Mouse (Mus musculus): ENCODE data around the gene Usp6nl.

The Usp6nl gene

DNA sequence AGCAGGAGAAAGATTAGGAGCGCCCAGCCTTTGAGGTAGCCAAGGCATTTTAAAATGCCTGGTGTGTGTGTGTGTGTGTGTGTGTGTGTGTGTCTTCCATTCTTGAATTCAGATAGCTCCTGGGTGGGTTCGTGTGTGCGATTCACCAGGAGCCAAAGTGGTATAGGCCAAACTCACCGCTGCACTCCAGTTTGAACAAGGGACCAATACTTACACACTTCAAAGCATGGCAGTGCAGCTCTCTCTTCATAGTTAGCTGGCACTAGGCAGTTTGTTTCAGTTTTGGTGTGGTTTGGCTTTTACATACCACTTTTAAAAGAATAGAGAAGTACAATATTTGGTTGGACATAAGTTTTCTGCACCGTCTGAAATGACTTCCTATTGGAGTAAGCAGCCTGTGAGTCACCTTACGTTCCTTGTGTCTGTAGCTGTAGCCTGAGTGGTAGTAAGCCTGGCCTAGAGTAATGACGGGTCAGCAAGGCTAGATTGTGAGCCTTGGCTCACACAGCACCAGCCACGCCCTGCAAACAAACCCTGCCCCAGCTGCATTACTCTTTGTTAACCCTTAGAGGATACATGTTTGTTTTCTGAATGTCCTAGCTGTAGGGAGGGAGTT lies 56.2 kb downstream of the Usp6nl start:
- DNase-seq, result no peak

DNA sequence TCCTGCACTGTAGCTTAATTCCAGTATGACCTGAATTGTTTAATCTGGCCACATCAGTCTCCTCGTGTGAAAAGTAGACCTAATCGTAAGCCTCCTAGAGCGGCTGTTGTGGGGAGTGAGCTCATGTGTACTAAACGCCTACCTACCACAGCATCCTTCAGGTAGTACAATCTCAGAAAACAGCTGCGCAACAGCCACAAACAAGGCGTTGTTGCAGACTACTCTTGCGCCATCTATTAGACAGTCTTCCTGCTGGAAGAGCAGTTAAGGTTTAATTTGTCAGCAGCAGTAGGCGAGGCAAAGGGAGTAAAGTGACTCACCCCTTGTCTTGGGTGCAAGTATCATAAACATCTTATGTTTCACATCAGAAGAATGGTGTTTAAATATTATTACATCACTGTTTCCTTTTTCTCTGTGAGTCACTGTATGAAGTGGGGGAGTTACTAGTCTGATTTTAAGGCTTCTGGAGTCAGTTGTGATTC lies 57.3 kb downstream of the Usp6nl start:
- no peak for DNase-seq

DNA sequence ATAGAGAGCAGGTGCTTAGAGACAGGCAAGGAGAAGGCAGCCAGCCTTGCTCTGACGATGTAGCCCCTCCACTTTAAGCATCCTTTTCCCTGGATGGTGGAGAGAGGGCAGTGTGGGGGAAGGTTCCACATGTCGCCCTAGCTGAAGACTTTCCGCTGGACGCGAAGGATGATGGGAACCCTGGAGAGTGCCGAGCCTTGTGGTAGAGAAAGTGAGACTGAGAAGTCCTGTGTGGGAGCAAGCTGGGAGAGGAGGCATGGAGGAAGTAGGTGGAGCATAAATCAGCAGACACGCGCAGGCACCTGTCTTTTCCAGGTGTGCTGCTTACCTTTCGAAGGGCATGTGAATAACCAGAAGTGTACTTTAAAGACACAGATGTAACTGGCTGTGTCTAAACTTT lies 57.9 kb downstream of the Usp6nl start:
- no peak for DNase-seq

DNA sequence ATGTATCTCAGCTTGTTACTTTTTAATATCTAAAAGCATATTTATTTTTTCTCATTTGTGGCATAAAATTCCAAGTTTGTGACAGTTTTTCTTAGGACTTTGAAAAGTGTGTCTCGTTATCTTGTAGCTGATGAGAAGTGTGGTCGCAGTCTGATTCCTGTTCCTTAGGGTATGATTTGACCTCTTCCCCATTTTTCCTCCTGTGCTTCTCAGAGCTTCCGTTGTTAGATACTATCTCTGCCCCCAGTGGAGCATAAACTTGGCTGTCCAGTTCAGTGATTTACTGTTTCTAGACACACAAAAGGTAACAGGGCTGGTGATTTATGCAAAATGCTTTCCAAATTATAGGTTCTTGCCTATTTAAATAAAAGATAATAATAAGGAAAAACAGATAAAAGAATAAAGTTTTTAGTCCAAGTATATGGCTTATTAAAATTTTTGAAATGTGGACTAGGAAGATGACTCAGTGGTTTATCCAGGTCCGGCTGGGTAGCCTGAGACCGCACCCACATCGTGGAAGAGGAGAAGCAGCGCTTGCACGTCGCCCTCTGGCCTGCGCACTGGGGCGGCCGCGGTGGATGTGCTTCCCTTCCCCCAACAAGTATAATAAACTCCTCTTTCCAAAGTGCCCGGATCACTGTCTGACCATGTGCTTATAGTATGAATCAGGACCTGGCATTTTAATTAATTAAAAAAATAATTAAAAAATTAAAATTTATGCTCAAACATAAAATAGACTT lies 62.1 kb downstream of the Usp6nl start:
- DNase-seq, result no peak

DNA sequence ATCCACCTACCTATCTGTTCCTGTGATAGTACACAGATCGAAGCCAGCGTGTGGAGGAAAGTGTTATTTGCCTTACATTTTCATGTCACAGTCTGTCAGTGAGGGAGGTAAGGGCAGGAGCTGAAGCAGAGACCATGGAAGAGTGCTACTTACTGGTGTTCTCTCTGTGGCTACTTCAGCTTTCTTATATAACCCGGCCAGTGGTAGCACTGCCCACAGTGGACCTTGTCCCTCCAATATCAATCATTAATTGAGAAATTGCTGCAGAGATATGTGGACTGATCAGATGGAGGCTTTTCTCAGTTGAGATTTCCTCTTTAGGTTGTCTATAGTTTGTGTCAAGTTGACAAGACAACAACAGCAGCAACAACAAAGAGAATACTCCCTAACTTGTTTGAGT lies 66.7 kb downstream of the Usp6nl start:
- no peak for DNase-seq

DNA sequence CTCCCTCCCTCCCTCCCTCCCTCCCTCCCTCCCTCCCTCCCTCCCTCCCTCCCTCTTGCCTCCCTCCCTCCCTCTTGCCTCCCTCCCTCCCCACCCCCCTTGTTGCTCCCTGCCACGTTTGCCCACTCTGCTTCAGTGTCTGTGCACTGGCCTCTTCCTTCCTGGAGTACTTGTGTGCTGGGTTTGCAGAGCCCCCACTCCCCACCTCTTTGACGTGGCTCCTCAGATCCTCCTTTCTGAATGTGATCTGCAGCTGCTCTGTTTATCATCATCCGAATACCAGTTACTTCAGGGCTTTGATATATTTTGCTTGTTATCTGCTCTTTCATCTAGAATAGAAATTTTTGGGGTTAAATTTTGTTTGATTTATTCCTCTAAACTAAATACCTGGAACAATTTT lies 68.8 kb downstream of the Usp6nl start:
- DNase-seq, result no peak

DNA sequence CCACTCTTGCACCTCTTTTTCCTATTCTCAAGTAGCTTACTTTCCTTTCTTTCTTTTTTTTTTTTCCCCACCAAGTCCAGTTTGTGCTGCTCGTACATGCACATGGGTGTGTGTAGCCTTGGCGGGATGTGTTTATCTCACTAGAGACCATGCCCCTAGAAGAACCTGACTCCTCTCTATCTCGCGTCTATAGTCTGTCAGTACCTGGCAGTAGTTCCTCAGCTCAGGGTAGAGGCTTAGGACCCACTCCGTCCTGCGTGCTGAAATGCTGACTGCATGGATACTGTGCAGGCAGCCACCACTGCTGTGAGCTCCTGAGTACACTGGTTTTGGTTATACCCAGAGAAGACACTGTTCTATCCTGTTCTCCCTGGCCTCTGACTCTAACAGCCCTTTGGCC lies 69.5 kb downstream of the Usp6nl start:
- DNase-seq, result no peak

DNA sequence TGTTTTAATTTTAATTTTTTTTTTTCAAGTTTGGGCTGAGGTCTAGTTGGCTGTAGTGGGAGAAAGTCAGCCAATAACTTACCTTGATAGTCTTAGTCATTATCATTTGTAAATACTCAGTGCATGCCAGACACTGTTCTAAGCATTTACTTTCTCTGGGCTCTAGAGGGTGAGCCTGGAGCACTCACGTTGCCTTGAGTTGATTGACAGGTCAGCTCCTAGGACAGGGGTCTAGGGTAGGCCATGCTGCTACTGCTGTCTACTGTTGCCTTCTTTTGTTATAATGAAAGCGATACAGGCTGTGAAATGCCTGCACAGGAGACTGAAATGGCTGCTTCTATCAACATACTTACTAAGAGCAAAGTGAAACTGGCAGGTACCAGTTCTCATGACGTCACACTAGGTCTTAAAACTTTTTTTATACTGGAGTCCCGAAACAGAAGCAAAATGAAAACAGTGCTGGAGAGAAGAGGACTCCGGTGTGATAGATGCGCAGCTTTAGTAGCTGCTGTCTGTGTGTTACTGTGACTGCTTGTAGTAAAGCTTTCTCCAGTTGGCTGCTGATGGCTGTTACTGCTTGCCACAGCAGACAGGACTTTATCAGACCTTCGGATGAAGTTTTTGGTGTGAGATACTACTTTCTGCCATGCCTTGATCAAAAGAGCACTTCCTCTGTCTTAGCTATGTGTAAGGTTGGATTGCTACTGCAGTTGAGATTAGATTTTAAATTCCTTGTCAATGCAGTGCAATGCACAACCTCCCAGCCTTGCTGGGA lies 73.6 kb downstream of the Usp6nl start:
- DNase-seq, result no peak

DNA sequence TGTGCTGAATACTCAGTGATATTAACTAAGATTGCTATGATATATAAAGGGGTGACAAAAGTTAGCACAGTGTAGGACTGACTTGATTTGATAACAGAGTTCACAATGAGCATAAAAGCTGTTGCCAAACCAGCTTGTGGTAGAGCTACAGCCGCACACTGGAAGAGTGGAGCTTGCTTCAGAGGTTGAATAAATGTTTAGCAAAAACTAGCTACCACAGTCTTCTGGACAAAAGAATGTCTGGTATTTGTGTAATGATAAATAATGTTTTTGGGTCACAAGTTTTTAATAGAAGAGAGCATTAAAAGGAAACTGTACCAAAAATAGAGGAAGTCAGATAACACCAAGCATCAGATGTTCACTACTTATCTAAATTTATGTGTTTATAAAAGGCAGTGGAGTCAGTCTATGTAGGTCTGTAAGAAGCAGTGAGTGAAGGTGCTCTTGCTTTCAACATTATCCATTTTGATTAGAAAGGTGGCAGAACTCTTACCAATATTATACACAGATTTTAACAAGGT lies 74.2 kb downstream of the Usp6nl start:
- no peak for DNase-seq

DNA sequence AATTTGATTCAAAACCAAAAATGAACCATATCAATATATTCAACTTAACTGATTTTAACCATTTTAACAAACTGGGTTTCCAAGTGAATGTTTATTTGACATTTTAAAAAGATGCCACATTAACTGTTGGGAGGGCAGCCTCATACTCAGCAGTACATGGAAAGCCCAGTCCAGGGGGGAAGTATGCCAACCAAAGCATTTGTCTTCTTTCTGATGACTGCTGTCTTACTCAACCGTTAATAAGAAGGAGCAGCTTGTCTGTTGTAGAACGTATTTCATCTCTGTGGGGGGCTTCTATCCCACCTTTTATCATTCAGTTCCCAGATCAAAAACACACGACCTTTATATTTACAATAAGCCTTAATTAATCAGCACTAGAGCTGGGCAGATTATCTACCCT lies 74.7 kb downstream of the Usp6nl start:
- DNase-seq, result no peak

DNA sequence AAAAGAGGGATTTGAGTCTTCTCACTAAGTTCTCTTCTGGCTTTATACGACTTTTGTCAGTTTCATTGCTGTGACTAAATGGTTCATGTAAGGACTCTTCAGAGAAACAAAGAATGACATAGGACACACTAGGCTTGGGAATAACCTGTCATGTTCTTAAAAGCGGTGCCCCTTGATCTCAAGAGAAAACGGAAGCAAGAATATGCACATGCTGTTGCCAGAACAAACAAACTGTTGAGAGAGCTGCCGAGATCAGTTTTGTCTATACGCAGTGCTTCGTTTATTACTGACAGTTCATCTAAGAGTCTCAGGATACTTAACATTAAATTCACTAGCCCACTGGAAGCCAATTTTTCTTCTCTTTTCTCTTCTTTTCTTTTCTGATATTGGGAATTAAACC lies 76.4 kb downstream of the Usp6nl start:
- no peak for DNase-seq

DNA sequence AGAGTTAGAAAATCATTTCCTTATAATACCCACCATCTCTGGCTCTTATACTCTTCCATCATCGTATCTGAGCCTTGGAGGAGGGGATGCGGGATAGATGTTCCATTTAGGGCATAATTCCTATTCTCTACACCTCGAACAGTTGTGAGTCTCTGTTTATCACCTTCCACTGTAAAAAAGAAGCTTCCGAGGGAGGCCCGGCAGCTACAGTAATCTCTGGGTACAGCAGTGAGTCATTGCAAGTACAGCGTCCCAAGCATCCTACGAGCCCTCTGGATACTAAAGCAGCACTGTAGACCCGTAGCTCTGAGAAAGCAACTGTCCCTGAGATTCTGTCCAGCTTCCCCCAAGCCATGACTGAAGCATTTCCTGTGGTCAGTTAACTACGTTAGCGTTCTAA lies 78.6 kb downstream of the Usp6nl start:
- no peak for DNase-seq

DNA sequence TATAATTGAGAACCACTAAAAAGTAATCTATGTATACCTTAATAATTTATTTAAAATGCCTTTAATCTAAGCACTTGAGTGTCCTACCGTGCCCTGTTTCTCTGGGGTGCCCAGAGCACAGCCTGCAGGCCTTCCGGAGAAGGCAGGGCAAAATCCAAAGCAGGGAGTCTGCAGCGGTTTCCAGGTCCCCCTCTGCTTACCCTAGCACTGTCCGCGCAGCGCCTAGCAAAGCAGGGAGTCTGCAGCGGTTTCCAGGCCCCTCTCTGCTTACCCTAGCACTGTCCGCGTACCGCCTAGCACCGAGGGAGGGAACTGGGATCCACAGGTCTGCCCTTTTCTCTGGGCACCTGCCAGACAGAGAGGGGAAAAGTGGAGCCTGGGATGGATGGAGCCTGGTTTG lies 80.9 kb downstream of the Usp6nl start:
- no peak for DNase-seq

DNA sequence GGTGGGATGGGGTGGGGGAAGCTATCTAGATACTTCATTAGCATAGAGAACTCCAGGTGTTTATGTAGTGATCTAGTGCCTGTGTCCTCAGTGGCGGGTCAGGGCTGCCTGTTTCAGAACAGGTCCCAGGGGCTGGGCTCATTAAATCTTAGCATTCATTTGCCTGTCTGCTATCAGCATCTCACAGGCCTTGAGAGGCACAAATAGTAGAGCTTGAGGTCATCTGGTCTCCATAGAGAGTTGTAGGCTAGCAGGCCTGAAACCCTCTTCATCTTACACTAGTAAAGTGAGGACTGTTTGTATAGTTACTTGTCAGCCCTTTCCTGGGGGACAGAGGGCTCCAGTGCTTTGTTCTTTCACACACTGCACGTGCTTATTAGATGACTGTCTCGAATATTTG lies 81.5 kb downstream of the Usp6nl start:
- no peak for DNase-seq

DNA sequence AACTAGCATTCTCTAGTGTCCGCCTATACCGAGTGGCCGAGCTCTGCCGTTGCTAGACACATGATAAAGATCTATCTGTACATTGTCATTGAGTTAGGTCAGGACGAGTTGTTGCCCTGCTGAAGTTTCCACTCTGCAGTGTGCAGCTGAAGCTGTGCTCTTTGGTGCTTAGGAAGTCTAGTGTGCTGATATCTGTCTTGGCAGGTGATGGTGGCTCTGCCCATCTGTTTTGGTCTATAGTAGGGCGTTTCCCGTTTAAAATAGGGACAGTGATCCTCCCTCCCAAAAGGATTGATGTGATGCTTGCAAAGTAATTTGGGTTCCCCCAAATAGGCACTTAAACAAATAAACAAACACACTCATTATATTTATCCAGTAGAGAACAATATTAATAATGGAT lies 82.2 kb downstream of the Usp6nl start:
- DNase-seq, result no peak

DNA sequence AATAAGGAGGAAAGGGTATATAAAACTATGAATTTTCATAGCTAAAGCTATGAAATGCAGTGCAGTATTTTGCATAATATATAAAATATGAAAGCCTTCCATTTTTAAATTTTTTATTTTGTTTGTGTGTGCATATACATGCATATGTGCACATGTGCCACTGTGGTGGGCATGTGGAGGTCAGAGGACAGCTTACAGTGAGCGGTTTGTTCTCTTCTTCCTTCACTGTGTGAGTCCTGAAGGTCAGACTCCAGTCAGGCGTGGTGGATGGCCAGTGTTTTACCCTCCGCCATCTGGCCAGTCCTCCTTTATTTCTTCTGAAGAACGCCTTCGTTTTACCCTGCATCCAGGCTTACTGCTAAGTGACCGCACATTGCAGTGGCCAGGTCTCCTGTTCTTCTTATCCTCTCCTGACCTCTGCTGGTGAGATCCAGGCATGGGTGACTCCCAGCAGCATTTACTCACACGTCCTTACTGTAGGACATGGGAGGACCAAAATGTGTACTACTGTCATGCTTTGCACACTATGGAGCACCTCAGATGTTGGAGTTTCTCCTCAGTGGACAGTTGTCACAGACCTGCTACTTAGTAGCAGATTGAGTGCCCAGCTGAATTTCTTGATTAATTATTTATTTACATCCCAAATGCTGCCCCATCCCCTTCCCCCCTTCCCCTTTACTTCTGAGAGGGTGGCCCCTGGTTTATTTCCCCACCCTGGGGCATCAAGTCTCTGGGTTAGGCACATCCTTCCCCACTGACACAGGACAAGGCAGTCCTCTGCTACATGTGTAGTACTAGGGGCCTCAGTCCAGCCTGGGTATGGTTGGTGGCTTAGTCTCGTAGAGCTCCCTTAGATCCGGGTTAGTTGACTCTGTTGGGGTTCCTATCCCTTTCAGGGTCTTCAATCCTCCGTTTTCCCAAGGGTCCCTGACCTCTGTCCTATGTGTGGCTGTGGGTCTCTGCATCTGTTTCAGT lies 82.9 kb downstream of the Usp6nl start:
- peak; percentile 84 for DNase-seq

DNA sequence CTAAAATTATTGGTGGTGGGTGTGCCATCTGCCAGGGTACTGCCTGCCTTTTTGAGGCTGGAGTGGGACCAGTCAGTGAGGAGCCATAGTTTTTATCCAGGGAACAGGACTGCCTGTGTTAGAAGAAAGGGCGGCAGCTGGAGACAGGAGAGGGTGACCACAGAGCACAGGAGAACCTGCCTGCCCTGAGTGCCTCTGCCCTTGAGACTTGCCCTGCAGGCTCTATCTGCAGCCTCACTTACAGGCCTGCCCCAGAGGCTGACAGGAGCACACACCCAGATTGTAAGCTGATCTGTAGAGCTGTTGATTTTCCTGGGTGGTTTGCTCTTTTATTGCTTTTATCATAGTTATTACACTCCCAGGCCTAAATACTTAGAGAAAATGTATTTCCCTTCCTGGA lies 85.2 kb downstream of the Usp6nl start:
- DNase-seq, result no peak

DNA sequence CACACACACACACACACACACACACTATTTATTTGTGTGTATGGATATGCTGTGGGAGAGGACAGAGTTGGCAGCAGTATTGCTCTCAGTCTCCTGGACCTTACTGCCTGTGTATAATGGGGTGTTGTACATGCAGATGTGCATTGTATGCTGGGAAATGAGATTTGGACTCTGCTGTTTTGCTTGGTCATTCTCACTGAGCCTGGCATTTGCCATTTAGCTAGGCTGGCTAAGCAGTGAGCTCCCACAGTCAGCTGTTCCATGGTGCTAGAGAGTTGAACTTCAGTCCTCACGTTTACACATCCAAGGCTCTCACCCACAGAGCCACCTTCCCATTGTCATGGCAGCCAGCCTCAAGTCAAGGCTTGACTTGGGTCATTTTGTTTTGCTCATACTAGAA lies 90.2 kb downstream of the Usp6nl start:
- DNase-seq, result no peak

DNA sequence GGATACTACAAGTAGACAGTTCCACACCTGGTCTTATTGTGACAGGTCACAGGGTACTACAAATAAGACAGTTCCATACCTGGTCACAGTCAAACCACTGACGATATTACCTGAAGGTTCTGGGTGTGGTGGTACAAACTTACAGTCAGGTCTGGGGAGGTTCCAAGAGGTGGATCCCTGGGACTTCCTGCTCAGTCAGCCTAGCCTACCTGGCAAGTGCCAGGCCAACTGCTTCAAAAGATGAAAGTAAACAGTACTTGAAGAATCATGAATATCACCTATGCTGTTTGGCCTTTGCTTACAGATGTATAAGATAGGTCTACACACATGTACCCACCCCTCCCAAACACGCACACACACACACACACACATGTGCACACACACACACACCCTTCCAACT lies 91.3 kb downstream of the Usp6nl start:
- no peak for DNase-seq

DNA sequence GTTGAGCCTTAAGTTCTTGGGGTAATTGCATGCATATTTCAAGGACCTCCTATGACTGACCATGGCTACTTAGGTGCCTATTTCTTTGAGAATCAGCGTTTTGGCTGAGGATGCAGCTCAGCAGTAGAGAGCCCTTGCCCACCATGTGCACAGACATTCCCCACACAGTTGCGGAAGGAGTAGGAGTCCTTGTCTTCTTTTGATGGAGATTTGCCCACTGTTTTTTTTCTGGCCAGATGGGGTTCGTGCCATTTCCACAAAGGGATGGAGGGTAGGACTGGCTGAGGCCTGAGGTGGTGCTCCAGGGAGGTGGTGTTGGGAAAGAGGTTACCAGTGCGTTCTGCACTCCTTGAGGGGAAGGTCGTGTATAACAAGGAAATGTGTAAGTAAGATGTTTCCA lies 91.9 kb downstream of the Usp6nl start:
- DNase-seq, result no peak

DNA sequence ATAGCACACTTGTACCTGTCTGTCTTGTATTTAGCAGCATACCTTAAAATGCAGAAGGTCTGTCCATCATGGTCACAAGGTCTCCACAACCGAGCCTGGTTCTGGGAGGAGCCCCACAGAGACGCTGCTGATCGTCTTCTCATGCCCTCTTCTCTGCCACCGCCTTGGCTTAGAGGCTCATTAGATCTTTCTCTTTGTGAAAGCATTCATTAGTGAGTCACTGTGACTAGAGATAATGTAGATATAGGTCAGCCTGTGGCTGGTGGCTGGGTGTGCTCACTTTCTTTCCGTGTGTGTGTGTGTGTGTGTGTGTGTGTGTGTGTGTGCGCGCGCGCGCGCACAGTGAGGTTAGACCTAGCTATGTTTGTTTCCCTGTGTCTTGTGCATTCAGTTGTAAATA lies 94.7 kb downstream of the Usp6nl start:
- DNase-seq, result no peak

DNA sequence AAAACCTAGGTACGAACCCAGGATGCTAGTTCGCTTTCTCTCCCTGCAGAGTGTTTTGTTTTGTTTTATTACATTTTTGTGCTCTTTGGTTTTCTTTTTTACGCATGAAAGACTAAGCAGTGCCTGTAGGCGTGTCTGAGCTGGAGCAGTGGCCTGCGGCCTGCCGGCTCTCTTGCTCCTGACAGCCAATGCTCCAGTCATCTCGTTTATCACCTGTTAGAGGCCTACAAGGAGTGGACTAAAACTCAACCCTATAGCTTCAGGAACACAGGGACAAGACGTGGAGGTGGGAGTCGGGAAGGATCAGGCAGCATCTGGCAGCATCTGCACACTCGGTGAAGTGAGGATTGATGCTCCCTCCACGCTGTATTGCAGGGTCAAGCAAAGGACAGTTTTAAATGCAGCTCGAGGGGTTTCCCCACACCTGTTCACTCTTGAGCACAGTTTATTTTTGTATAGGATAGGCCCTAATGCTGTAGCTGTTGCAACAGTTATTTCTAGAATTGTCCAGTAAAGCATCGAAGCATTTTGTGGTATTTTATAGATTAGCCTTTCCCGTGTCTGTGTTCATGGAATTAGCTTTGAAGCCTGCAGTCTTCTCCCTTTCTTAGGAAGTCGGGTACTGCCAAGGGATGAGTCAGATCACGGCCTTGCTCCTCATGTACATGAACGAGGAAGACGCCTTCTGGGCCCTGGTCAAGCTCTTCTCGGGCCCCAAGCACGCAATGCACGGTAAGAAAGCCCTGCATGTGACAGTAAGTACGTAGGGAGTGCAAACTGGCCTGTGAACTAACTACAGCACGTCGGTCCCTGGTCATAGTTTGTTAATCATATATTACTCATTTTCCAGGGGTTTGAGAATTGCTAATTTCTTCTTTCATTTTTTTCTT lies 101.4 kb downstream of the Usp6nl start:
- no peak for DNase-seq
